Mouse (Mus musculus) liver, embryonic 14.5 days (tissue): Measurements from ENCODE around the gene Tbccd1.

ENCODE experiments used
- CTCF ChIP-seq: IDR thresholded peaks from 2 replicates; pipeline ENCODE4 v1.5.1; 2016; ENCODE audit warnings: antibody characterized with exemption, low read depth, control low read depth
- EP300 ChIP-seq: IDR thresholded peaks from 2 replicates; pipeline ENCODE4 v1.6.1; 2016; ENCODE audit warnings: antibody characterized with exemption, low read depth

DNA sequence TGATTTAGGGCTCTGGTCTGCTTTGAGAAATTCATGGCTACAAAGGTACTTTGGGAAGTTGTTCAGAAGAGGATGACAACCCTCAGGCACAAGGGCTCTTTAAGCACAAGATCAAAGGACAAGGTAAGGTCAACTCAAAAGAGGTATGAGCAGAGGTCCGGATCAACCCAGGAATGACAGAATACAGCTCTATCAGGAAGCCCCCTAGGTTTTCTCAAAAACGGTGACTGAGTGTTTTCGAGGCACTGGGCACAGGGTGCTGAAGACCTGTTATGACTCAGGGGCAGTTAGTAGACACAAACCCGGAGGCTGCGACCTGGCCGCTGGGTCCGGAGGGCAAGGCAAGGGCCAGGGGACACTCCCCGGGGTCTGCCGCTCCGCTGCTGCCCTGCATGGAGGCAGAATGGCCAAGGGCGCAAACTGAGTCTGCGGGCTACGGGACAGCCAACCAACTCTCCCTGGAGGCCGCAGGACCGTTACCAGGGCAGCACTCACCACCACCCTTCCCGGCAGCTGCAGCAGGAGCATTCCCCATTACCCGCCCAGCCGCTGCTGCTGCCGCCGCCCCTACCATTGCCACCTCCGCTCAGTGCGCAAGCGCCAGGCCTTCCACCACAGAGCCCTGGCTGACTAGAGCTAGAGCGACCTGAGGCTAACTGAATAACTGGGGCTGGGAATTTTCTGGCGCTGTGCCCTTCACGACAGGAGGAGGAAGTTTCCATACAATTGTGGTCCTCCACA lies 13.2 kb downstream of the Tbccd1 start:
- TF ChIP-seq CTCF (no peak), EP300 (no peak)
